Mouse (Mus musculus): ENCODE measurements around the gene Clcn6. TPM values are rescaled to one million over a fixed set of nuclear protein-coding genes. Genes with fewer than 3 reads are reported as not detected.

Gene Clcn6
- polyA plus RNA-seq, 1 experiment, result not detected

DNA sequence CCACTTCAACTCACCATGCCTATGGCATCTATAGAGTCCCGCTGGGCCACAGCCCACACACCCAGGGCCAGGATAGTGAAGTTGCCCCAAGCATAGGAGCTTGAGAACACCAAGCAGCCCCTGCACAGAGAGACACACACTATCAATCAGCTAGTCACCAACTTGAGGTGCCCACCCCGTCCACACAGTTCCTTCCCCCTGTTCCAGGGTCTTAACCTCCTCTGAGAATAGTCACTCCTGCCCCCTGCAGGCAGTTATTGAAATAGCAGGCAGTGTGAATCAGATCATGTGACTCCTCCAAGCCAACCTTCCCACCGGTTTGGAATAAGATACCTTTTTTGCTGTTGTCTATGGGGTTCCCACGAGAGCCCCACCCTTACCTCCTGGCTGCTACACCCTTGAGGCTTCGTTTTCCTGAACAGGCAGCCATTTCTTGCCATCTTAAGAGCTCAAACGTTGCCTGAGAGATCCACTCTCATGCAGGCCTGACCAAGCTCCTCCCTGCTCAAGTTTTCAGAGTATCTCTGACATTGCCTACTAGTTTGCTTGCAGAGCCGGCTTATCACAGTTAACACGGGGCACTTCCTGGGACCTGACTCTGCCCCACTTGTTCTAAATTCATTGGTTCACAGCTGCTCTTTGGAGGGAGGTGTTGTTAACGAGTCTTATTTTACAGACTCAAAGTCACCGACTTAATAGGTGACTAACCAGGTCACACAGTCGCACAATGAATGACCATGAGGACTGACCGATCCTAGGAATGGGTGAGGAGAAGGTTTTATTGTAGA, 43.8 kb upstream of the Clcn6 start:
- 60% methylated on average over 12 of the region's 12 CpGs for WGBS

DNA sequence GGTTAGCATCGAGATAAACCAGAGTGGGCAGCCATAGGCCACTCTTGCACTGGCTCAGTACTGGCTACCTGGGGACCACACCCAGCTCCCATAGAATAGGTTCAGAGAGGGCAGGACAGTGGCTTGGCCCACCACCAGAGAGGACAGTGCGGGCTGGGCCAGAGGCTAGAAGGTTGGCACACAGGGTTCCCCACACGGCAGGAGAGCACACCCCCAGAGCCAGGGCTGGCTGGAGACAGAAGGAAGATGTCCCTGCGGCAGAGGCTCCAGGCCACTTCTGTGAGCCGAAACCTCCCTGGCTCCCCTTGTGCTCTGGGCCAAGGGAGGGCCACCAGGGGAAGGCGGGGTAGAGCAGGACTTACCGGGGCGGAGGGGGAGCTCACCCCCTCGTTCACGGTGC, 42.6 kb upstream of the Clcn6 start:
- WGBS, result 94% methylated on average over 10 of the region's 10 CpGs
- H3K4me1 ChIP-seq (ENCODE audit: control insufficient read depth, insufficient read depth, low read length), result no peaks in the 10 kb centered on the region; the same call in 1 of the 2 replicates
- no peak overlapping the region for H3K27ac ChIP-seq (ENCODE audit: insufficient read depth, low read depth, low read length)
- no peak for TF ChIP-seq CTCF (IDR thresholded peaks at IDR 0.05; ENCODE audit: insufficient read depth, low read depth, low read length)
- no peak for TF ChIP-seq POLR2A (IDR thresholded peaks at IDR 0.05; ENCODE audit: insufficient read depth, low read depth, low read length)
- H3K4me3 ChIP-seq (ENCODE audit: insufficient read depth, low read depth, low read length), result no peak overlapping the region

More for the DNA sequence above, 43.8 kb upstream of the Clcn6 start:
- Histone ChIP-seq H3K4me3 (ENCODE audit: insufficient read depth, low read depth, low read length) (no peak overlapping the region), H3K4me1 (ENCODE audit: control insufficient read depth, insufficient read depth, low read length) (peaks cover 4% of the 10 kb centered on the region), H3K27ac (ENCODE audit: insufficient read depth, low read depth, low read length) (no peak overlapping the region)
- TF ChIP-seq POLR2A (IDR thresholded peaks at IDR 0.05; ENCODE audit: insufficient read depth, low read depth, low read length) (no peak), CTCF (IDR thresholded peaks at IDR 0.05; ENCODE audit: insufficient read depth, low read depth, low read length) (no peak; the same call in 1 of the 2 replicates)

DNA sequence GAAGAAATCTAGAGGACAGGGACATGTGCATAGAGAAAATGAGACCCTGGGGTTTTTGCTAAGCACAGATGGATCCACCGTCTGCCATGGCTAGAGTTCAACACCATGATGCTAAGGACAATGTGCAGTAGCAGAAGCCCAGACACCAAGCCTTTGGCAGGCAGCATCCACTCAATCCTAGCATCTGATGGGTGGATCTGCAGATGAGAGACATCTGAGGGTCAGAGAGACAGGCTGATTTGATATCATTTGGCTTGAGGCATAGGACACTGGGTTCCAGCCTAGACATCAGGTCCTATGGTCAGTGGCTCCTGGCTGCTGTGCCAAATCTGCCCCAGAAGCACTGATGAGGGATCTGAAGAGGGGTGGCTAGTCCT, 42.0 kb upstream of the Clcn6 start:
- 97% methylated on average over 1 of the region's 1 CpGs for WGBS
- no peaks in the 10 kb centered on the region; the same call in 1 of the 2 replicates for H3K4me1 ChIP-seq (ENCODE audit: control insufficient read depth, insufficient read depth, low read length)
- no peak overlapping the region for H3K27ac ChIP-seq (ENCODE audit: insufficient read depth, low read depth, low read length)
- no peak overlapping the region for H3K4me3 ChIP-seq (ENCODE audit: insufficient read depth, low read depth, low read length)
- TF ChIP-seq POLR2A (IDR thresholded peaks at IDR 0.05; ENCODE audit: insufficient read depth, low read depth, low read length) (no peak), CTCF (IDR thresholded peaks at IDR 0.05; ENCODE audit: insufficient read depth, low read depth, low read length) (no peak)

DNA sequence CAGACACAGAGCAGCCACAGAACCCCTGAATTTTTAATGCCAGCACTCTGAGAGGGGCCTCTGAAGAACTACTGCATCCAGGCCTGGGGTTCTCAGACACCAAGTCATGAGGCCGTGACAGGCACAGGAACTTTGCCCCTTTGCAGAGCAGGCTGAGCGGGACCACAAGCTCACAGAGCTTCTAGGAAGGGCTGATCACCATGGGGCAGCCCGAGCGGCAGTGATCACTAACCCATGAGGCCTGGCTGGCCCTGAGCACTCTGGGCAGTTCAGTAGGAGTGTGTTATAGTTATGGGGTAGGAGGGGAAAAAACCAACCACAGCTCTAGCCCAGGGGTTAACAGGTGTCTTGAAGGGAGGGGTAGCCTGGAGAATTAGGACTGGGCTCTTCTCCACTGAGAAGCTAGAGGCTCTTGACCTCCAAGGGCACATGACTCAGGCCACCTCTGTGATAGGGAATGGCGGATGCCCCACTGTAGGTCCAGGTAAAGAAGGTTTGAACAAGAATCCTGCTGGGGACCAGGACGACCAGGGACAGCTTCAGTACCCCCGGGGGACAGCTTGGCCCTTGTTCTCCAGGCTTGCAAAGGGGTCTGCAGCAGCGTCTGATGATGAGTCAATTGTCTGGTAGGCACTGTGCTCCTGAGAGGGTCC, 41.4 kb upstream of the Clcn6 start:
- Histone ChIP-seq H3K27ac (ENCODE audit: insufficient read depth, low read depth, low read length) (no peak overlapping the region), H3K4me1 (ENCODE audit: control insufficient read depth, insufficient read depth, low read length) (peaks cover 3% of the 10 kb centered on the region; the same call in 1 of the 2 replicates), H3K4me3 (ENCODE audit: insufficient read depth, low read depth, low read length) (no peak overlapping the region)
- no peak for TF ChIP-seq CTCF (IDR thresholded peaks at IDR 0.05; ENCODE audit: insufficient read depth, low read depth, low read length)
- TF ChIP-seq POLR2A (IDR thresholded peaks at IDR 0.05; ENCODE audit: insufficient read depth, low read depth, low read length), result no peak
- 94% methylated on average over 8 of the region's 8 CpGs for WGBS

- Histone ChIP-seq H3K4me3 (ENCODE audit: insufficient read depth, low read depth, low read length) (no peak overlapping the region), H3K4me1 (ENCODE audit: control insufficient read depth, insufficient read depth, low read length) (peaks cover 5% of the 10 kb centered on the region; the same call in 1 of the 2 replicates), H3K27ac (ENCODE audit: insufficient read depth, low read depth, low read length) (no peak overlapping the region)
- no peak for TF ChIP-seq POLR2A (IDR thresholded peaks at IDR 0.05; ENCODE audit: insufficient read depth, low read depth, low read length)
- TF ChIP-seq CTCF (IDR thresholded peaks at IDR 0.05; ENCODE audit: insufficient read depth, low read depth, low read length), result no peak
- WGBS, result 63% methylated on average over 6 of the region's 6 CpGs
Observed at GRCm38 (mm10) chr4:148079212-148079611, 40.6 kb upstream of the Clcn6 start.

- no peak overlapping the region for H3K4me3 ChIP-seq (ENCODE audit: insufficient read depth, low read depth, low read length)
- TF ChIP-seq POLR2A (IDR thresholded peaks at IDR 0.05; ENCODE audit: insufficient read depth, low read depth, low read length) (no peak), CTCF (IDR thresholded peaks at IDR 0.05; ENCODE audit: insufficient read depth, low read depth, low read length) (no peak)
- WGBS, result 93% methylated on average over 6 of the region's 6 CpGs
- H3K27ac ChIP-seq (ENCODE audit: insufficient read depth, low read depth, low read length), result no peak overlapping the region
- peaks cover 5% of the 10 kb centered on the region; the same call in 1 of the 2 replicates for H3K4me1 ChIP-seq (ENCODE audit: control insufficient read depth, insufficient read depth, low read length)
Observed at GRCm38 (mm10) chr4:148075881-148076280, 37.3 kb upstream of the Clcn6 start.

GRCm38 (mm10) chr4:148075259-148075658, 36.6 kb upstream of the Clcn6 start:
- peaks cover 5% of the 10 kb centered on the region; the same call in 1 of the 2 replicates for H3K4me1 ChIP-seq (ENCODE audit: control insufficient read depth, insufficient read depth, low read length)
- peak overlapping the region; percentile 5 for H3K4me3 ChIP-seq (ENCODE audit: insufficient read depth, low read depth, low read length)
- H3K27ac ChIP-seq (ENCODE audit: insufficient read depth, low read depth, low read length), result no peak overlapping the region
- WGBS, result 25% methylated on average over 21 of the region's 21 CpGs
- TF ChIP-seq POLR2A (IDR thresholded peaks at IDR 0.05; ENCODE audit: insufficient read depth, low read depth, low read length) (no peak), CTCF (IDR thresholded peaks at IDR 0.05; ENCODE audit: insufficient read depth, low read depth, low read length) (no peak)

DNA sequence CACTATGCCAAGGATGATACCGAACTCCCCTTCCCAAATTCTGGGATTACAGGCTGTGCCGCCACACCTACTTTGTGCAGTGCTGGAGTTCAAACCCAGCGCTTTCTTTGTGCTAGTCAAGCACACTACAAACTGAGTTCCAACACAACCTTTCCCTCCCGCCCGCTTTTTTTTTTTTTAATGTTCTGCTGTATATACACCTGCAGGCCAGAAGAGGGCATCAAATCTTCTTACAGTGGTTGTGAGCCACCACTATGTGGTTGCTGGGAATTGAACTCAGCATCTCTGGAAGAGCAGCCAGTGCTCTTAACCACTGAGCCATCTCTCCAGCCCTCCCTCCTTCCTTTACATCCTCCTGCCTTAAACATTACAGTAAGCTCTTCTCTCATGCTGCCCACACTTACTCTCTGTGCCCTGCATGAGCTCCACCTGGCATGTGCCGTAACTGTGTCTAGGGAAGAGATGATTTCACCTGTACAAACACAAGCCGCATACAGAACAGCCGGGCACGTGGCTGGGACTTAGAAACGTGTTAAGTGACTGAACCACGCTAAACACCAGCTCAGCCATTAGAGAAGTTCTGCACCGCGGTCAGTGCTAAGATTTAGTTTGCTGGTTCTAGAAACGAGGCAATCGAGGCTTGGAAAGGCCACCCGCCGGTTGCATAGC, 36.0 kb upstream of the Clcn6 start:
- WGBS, result 46% methylated on average over 17 of the region's 17 CpGs
- Histone ChIP-seq H3K4me1 (ENCODE audit: control insufficient read depth, insufficient read depth, low read length) (peaks cover 5% of the 10 kb centered on the region; the same call in 1 of the 2 replicates), H3K4me3 (ENCODE audit: insufficient read depth, low read depth, low read length) (peak overlapping the region; percentile 5; the same call in 1 of the 2 replicates), H3K27ac (ENCODE audit: insufficient read depth, low read depth, low read length) (no peak overlapping the region)
- TF ChIP-seq POLR2A (IDR thresholded peaks at IDR 0.05; ENCODE audit: insufficient read depth, low read depth, low read length), result no peak
- TF ChIP-seq CTCF (IDR thresholded peaks at IDR 0.05; ENCODE audit: insufficient read depth, low read depth, low read length), result no peak
